Mouse (Mus musculus) monocyte, adult 59 days (primary cell): ENCODE data around the gene Ddx54. TPM values are rescaled to one million over a fixed set of nuclear protein-coding genes. Genes with fewer than 3 reads are reported as not detected.

Experiments used
- total RNA-seq, 2 experiments: library from RNA; stranded (reverse); gene quantifications; one replicate each; pipeline ENCODE4 v1.2.4; 2023

The Ddx54 gene
- 100 to 1,000 TPM; 100 to 112 TPM for total RNA-seq

GRCm38 (mm10) chr5:120612442-120612821 lies at the start of gene Ddx54, which contains the start of gene Rita1:
Gene Ddx54 (plus strand): TSS chr5:120612739.
Gene Rita1 (minus strand): TSS chr5:120612589.

GRCm38 (mm10) chr5:120588569-120589094 lies 23.9 kb upstream of the Ddx54 start, which contains the start of the genes Tpcn1 and Iqcd:
Gene Tpcn1 (minus strand): TSS chr5:120588673.
Gene Iqcd (plus strand): TSS chr5:120589016.

DNA sequence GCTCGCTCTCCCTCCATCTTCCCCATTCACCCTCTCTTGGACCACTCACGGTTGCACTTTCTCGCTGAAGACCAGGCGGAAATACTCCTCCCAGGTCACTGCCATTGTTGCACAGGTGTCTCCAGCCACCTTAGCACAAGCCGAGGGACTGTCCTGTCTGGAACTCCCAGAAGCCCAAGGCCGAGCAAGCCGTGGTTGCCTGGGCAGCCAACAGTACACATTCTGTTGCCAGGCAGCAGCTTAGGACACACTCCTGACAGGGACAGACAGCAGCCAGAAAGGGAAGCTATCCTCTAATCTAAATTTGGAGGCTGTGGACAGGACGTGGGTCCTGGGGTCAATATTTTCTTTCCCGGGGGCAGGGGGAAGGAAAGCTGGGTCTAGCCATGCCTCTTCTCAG lies 21.6 kb downstream of the Ddx54 start, which contains the start of gene Cfap73:
Gene Cfap73, minus strand, starts transcription at position 105 of the 400 bp plus-strand sequence.

GRCm38 (mm10) chr5:120648569-120649373 lies 36.2 kb downstream of the Ddx54 start, which contains the start of gene Rasal1:
Gene Rasal1 (plus strand): TSS chr5:120648812.

Other genes with a start within 250 kb of the Ddx54 start
- not detected for gene Lhx5, start 181.0 kb upstream of the Ddx54 start, total RNA-seq
- gene Sdsl, start 139.9 kb upstream of the Ddx54 start, total RNA-seq: not detected
- not detected for gene Sds, start 136.2 kb upstream of the Ddx54 start, total RNA-seq
- gene Plbd2, start 109.1 kb upstream of the Ddx54 start, total RNA-seq: 10 to 100 TPM; 56.4 to 58.9 TPM
- 100 to 1,000 TPM; 302 to 324 TPM for gene Slc8b1, start 101.6 kb upstream of the Ddx54 start, total RNA-seq
- gene Tpcn1, start 24.1 kb upstream of the Ddx54 start, total RNA-seq: 10 to 100 TPM; 35.2 to 48.9 TPM
- not detected for gene Iqcd, start 23.7 kb upstream of the Ddx54 start, total RNA-seq
- gene Rita1, start 150 bp upstream of the Ddx54 start, total RNA-seq: 1 to 10 TPM; 3.6 to 6.1 TPM
- gene Cfap73, start 21.5 kb downstream of the Ddx54 start, total RNA-seq: not detected
- not detected for gene Rasal1, start 36.1 kb downstream of the Ddx54 start, total RNA-seq
- 1 to 10 TPM; 1.5 to 3.1 TPM for gene Dtx1, start 99.2 kb downstream of the Ddx54 start, total RNA-seq
- gene Oas2, start 137.1 kb downstream of the Ddx54 start, total RNA-seq: 10 to 100 TPM; 12.5 to 18.8 TPM
- gene Oas3, start 164.9 kb downstream of the Ddx54 start, total RNA-seq: 10 to 100 TPM; 15.4 to 27.5 TPM
- gene Oas1e, start 182.8 kb downstream of the Ddx54 start, total RNA-seq: not detected
- gene Oas1c, start 199.8 kb downstream of the Ddx54 start, total RNA-seq: 1 to 10 TPM; 1.1 to 2.1 TPM
- not detected for gene Oas1f, start 234.6 kb downstream of the Ddx54 start, total RNA-seq
- not detected for gene Oas1h, start 248.7 kb downstream of the Ddx54 start, total RNA-seq